Mouse (Mus musculus) ovary, adult 10 weeks (tissue): ENCODE data around the gene Mmadhc. TPM values are rescaled to one million over a fixed set of nuclear protein-coding genes. Genes with fewer than 3 reads are reported as not detected.

Source experiments
- polyA plus RNA-seq: library from polyadenylated mRNA; stranded (reverse); fragments of 350-450 nt; fragmentation: Illumina TruSeq; extraction: RNeasy Lipid Tissue Mini Kit (QIAGEN cat#74804); gene quantifications from one replicate; pipeline ENCODE4 v1.2.3, GENCODE M21; 2014

The Mmadhc gene
- 158 TPM for polyA plus RNA-seq

GRCm38 (mm10) chr2:50296109-50296986, at the start of gene Mmadhc:
Mmadhc (minus strand) TSS chr2:50296801.

Other genes with a start within 250 kb of the Mmadhc start
- 10.1 TPM for gene Lypd6, start 230.4 kb downstream of the Mmadhc start, polyA plus RNA-seq